Mouse (Mus musculus) cerebellum, adult 2 months (tissue): ENCODE data around the gene Speg.

ENCODE experiments used
- CTCF ChIP-seq: fragments of 200-500 bp; IDR thresholded peaks from 2 replicates; pipeline ENCODE4 v1.5.1; 2011; ENCODE audit warnings: low read depth, mild to moderate bottlenecking, control low read depth, low read length, moderate library complexity, borderline replicate concordance; ENCODE audit not compliant: insufficient read depth
- POLR2A ChIP-seq: fragments of 200-500 bp; IDR thresholded peaks from 2 replicates; pipeline ENCODE4 v1.6.1; 2011; ENCODE audit warnings: low read length, control low read depth, borderline replicate concordance; ENCODE audit not compliant: insufficient read depth

DNA sequence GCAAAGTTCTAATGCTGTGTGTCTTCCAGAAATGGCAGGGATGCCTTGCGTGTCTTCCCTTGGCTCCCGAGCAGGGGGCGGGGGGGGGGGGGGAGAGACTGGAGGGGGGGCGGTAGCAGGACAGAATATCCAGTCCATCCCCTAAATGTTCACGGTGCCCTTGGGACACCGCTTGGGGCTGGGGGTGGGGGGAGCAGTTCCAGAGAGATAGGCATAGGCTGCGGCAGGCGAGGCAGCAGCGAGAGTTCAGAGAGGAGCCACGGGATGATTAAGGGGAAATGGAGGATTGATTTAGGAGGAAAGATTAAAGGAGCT, 82.6 kb downstream of the Speg start:
- TF ChIP-seq POLR2A (no peak), CTCF (no peak)
